18 mouse cellular contexts compared by ENCODE assay signal in the genomic region with DNA sequence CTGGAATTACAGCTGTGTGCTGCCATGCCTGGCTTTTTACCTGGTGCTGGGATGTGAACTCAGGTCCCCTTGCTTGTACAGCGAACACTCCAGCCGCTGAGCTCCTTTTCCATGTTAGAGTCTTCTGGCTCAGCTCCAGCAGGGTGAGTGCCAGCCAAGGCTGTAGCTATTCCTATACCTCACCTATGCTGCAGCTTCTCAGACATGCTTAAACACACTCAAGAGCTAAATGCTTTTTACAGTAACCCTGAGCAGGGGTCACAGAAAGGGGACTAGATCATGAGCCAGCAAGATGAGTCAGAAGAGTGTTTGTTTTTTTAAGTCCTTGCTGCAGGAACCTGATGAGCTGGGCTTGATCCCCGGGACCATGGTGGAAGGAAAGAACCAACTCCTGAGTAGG. TPM values are rescaled to one million over a fixed set of nuclear protein-coding genes. Genes with fewer than 3 reads are reported as not detected.
DNase-seq lines count a peak whose midpoint lies in the region; ATAC-seq lines count a peak whose summit lies in the region.
"Had no signal": no experiment of that assay in that cellular context is flagged by ENCODE, and none has a peak within 500 bp of the region (broad histone marks: within the 10 kb centered on the region; RNA-seq: fewer than 3 reads in every experiment).

No protein-coding gene starts in this region.

- H3K27me3 ChIP-seq in forebrain, embryonic 15.5 days, result no peaks in the 10 kb centered on the region
- H3K27me3 ChIP-seq: heart, embryonic 13.5 days; limb, embryonic 13.5 days; midbrain, embryonic 13.5 days had no signal

- WGBS in forebrain, embryonic 15.5 days, result 93% methylated on average over 3 of the region's 3 CpGs

- 0 out of 2 replicates have a peak, but pooled peaks cover under 1% of the 10 kb centered on the region for H3K4me1 ChIP-seq in forebrain, embryonic 15.5 days
- H3K4me1 ChIP-seq: heart, embryonic 13.5 days; limb, embryonic 13.5 days; midbrain, embryonic 13.5 days had no signal

- H3K4me3 ChIP-seq in forebrain, embryonic 15.5 days, result no peak overlapping the region
- H3K4me3 ChIP-seq: heart, embryonic 13.5 days; layer of hippocampus, adult 2 months; limb, embryonic 13.5 days; midbrain, embryonic 13.5 days had no signal

- H3K9ac ChIP-seq in forebrain, embryonic 15.5 days (replicated peaks), result no peak overlapping the region
- H3K9ac ChIP-seq: heart, embryonic 13.5 days; limb, embryonic 13.5 days; midbrain, embryonic 13.5 days had no signal

- ATAC-seq in forebrain, embryonic 15.5 days (replicated peaks), result no peak
- ATAC-seq: forebrain, embryonic 14.5 days; hindbrain, embryonic 16.5 days; intestine, postnatal 0 days; midbrain, embryonic 13.5 days had no signal

- no peak overlapping the region for H3K4me2 ChIP-seq in forebrain, embryonic 15.5 days (replicated peaks)
- H3K4me2 ChIP-seq: heart, embryonic 13.5 days; limb, embryonic 13.5 days; midbrain, embryonic 13.5 days had no signal

- peak; percentile 52 to 69 for DNase-seq in cerebellum, postnatal 25 days
- DNase-seq in cerebellum, adult 11 months, result no peak
- DNase-seq in lung, postnatal 36 days, result peak; percentile 22
- DNase-seq in lung, adult 18-20 months, result no peak
- DNase-seq in adrenal gland, postnatal 10 days, result peak; percentile 53
- DNase-seq in urinary bladder, postnatal 36 days (ENCODE audit: low spot score in 2 of 2), result peak; percentile 38 to 50
- DNase-seq: heart, postnatal 4 days; lung, adult 2 months; right cerebral cortex, postnatal 14 days had no signal

- H3K27ac ChIP-seq in forebrain, embryonic 15.5 days (replicated peaks), result no peak overlapping the region
- H3K27ac ChIP-seq: heart, embryonic 13.5 days; kidney, postnatal 0 days; layer of hippocampus, adult 2 months; limb, embryonic 13.5 days; midbrain, embryonic 13.5 days had no signal

- no peaks in the 10 kb centered on the region for H3K9me3 ChIP-seq in forebrain, embryonic 15.5 days
- H3K9me3 ChIP-seq: heart, embryonic 13.5 days; limb, embryonic 13.5 days; midbrain, embryonic 13.5 days had no signal

- H3K36me3 ChIP-seq in forebrain, embryonic 15.5 days, result peaks cover 40% of the 10 kb centered on the region

RNA-seq across cellular contexts. Expression of a gene that starts 14.6 kb away (rescaled TPM):
- 10 to 100 TPM; 28.2 to 28.7 TPM for total RNA-seq in adrenal gland, postnatal 10 days (2021)
- polyA plus RNA-seq in forebrain, embryonic 15.5 days (2015; fragmentation: Nextera tagmentation; extraction: Ambion mirVana), result 69.5 and 75.9 TPM in 2 replicates

RNA-seq across cellular contexts. Expression of a gene that starts 23.8 kb away (rescaled TPM):
- total RNA-seq in adrenal gland, postnatal 10 days (2021), result 10 to 100 TPM; 50.5 to 77.3 TPM
- polyA plus RNA-seq in forebrain, embryonic 15.5 days (2015; fragmentation: Nextera tagmentation; extraction: Ambion mirVana), result 113 and 119 TPM in 2 replicates

Comparison
In these comparisons a context has a peak if more than half of its experiments do, and no peak if none do; other contexts are left out.
1. DNase-seq: peak in cerebellum, postnatal 25 days (2 of 2), lung, postnatal 36 days (single experiment), adrenal gland, postnatal 10 days (single experiment) and urinary bladder, postnatal 36 days (2 of 2); none in cerebellum, adult 11 months (single experiment) and lung, adult 18-20 months (0 of 2).